Mouse (Mus musculus): ENCODE results near the gene Smagp. TPM values are rescaled to one million over a fixed set of nuclear protein-coding genes. Genes with fewer than 3 reads are reported as not detected.

Smagp gene
- polyA plus RNA-seq, 1 experiment from 2014 or later: 47.9 TPM

DNA sequence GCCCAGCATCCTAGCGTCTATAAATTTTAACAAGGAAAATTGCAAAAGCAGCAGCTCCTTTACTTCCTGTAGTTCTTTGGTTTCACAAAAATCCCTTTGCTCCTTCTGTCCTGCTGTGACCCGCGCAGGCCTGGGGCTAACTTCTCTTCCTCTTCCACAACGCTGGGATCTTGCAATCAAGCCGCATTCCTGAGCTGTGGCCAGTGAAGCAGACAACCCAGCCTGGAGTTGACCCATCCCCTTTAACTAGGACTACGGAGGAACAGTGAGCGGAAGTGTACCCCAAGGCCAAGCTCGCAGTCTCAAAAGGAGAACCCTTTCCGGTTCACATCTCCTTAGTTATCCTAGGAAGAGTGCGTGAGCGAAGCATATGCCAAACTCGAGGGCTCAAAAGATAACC lies 41.8 kb upstream of the Smagp start:
- no peaks in the 10 kb centered on the region for H3K27me3 ChIP-seq (replicated peaks; ENCODE audit: control insufficient read depth, insufficient read depth, low read length)
- H3K9ac ChIP-seq (ENCODE audit: low read depth, low read length): no peak overlapping the region
- H3K27ac ChIP-seq (ENCODE audit: low read length): peak overlapping the region; percentile 77
- H3K36me3 ChIP-seq (ENCODE audit: control insufficient read depth, insufficient read depth, low read length): no peaks in the 10 kb centered on the region
- peak overlapping the region; percentile 13; the same call in 1 of the 2 replicates for H3K4me3 ChIP-seq (ENCODE audit: low read length)
- peak overlapping the region; percentile 28; the same call in 1 of the 2 replicates for H3K4me2 ChIP-seq (ENCODE audit: low read depth, low read length)
- no peaks in the 10 kb centered on the region for H3K9me3 ChIP-seq (ENCODE audit: control insufficient read depth, low read length)
- peaks cover 16% of the 10 kb centered on the region; the same call in 1 of the 2 replicates for H3K4me1 ChIP-seq (ENCODE audit: control insufficient read depth, insufficient read depth, low read length)
- WGBS: 55% methylated on average over 12 of the region's 12 CpGs
- peak; percentile 21 for ATAC-seq

GRCm38 (mm10) chr15:100677675-100678074 lies 40.9 kb upstream of the Smagp start:
- Histone ChIP-seq H3K4me1 (ENCODE audit: control insufficient read depth, insufficient read depth, low read length) (peaks cover 16% of the 10 kb centered on the region; the same call in 1 of the 2 replicates), H3K9ac (ENCODE audit: low read depth, low read length) (no peak overlapping the region), H3K27ac (ENCODE audit: low read length) (no peak overlapping the region), H3K36me3 (ENCODE audit: control insufficient read depth, insufficient read depth, low read length) (no peaks in the 10 kb centered on the region), H3K4me2 (ENCODE audit: low read depth, low read length) (no peak overlapping the region), H3K9me3 (ENCODE audit: control insufficient read depth, low read length) (no peaks in the 10 kb centered on the region), H3K4me3 (ENCODE audit: low read length) (no peak overlapping the region), H3K27me3 (replicated peaks; ENCODE audit: control insufficient read depth, insufficient read depth, low read length) (no peaks in the 10 kb centered on the region)
- ATAC-seq: no peak
- WGBS: 88% methylated on average over 8 of the region's 8 CpGs

DNA sequence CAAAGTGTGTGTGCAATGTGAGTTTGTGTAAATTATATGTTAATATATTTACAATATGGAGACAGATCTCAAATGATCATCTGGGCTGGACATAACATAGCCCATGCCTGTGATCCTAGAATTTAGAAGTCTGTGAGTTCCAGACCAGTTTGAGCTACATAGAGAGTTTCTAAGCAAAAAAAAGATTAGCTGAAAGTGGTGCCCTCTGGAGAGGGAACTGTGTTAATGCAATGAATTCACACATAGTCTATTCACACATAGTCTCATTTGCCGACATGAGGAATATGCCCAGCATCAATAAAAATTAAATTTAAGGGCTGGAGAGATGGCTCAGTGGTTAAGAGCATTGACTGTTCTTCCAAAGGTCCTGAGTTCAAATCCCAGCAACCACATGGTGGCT lies 39.8 kb upstream of the Smagp start:
- no peak overlapping the region for H3K4me3 ChIP-seq (ENCODE audit: low read length)
- no peak overlapping the region for H3K27ac ChIP-seq (ENCODE audit: low read length)
- no peaks in the 10 kb centered on the region for H3K27me3 ChIP-seq (replicated peaks; ENCODE audit: control insufficient read depth, insufficient read depth, low read length)
- no peak overlapping the region for H3K9ac ChIP-seq (ENCODE audit: low read depth, low read length)
- peaks cover 16% of the 10 kb centered on the region; the same call in 1 of the 2 replicates for H3K4me1 ChIP-seq (ENCODE audit: control insufficient read depth, insufficient read depth, low read length)
- WGBS: 93% methylated on average over 1 of the region's 1 CpGs
- ATAC-seq: no peak
- H3K9me3 ChIP-seq (ENCODE audit: control insufficient read depth, low read length): no peaks in the 10 kb centered on the region
- H3K36me3 ChIP-seq (ENCODE audit: control insufficient read depth, insufficient read depth, low read length): no peaks in the 10 kb centered on the region
- H3K4me2 ChIP-seq (ENCODE audit: low read depth, low read length): no peak overlapping the region

DNA sequence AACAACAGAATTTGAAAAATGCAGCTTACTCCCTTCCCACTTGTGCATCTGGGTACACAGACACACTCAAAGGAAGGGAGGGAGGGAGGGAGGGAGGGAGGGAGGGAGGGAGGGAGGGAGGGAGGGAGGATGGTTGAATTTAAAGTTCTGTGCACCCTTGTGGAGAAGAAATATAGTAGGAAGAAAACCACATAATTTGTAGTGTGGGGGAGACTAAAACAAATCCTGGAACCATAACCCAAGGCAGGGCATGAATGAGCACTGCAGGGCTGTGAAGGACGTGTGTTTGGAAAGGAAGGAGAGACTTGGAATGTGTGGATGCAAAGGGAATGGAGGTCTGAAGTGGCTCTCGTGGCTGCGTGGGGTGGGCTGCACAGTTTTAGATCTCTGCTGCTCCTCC lies 38.7 kb upstream of the Smagp start:
- H3K4me2 ChIP-seq (ENCODE audit: low read depth, low read length): no peak overlapping the region
- H3K9ac ChIP-seq (ENCODE audit: low read depth, low read length): no peak overlapping the region
- 58% methylated on average over 3 of the region's 3 CpGs for WGBS
- peaks cover 9% of the 10 kb centered on the region; the same call in 1 of the 2 replicates for H3K4me1 ChIP-seq (ENCODE audit: control insufficient read depth, insufficient read depth, low read length)
- ATAC-seq: no peak
- no peaks in the 10 kb centered on the region for H3K9me3 ChIP-seq (ENCODE audit: control insufficient read depth, low read length)
- no peaks in the 10 kb centered on the region for H3K36me3 ChIP-seq (ENCODE audit: control insufficient read depth, insufficient read depth, low read length)
- 0 out of 2 replicates have a peak overlapping the region, but pooled peaks have one; percentile 38 for H3K27ac ChIP-seq (ENCODE audit: low read length)
- H3K4me3 ChIP-seq (ENCODE audit: low read length): no peak overlapping the region
- H3K27me3 ChIP-seq (replicated peaks; ENCODE audit: control insufficient read depth, insufficient read depth, low read length): no peaks in the 10 kb centered on the region

DNA sequence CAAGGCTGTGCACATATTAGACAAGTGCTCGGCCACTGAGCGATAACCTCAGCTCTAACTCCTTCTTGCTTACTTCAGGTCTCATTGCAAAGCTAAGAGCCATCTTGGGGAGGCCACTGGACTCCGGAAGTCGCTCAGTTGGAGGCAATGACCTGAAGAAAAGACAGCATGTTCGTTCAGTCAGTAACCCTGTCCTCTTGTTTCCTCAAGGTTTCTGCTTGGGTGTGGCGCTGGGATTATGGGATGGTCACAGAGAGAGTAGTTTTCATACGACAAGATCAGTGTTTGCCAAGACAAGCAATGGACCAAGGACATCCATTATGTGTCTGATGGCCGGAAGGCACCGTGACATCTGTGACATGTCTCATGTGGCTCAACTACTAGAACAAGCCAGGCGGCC lies 37.8 kb upstream of the Smagp start:
- peaks cover 9% of the 10 kb centered on the region; the same call in 1 of the 2 replicates for H3K4me1 ChIP-seq (ENCODE audit: control insufficient read depth, insufficient read depth, low read length)
- ATAC-seq: no peak
- peak overlapping the region; percentile 23; the same call in 1 of the 2 replicates for H3K27ac ChIP-seq (ENCODE audit: low read length)
- H3K4me3 ChIP-seq (ENCODE audit: low read length): no peak overlapping the region
- H3K4me2 ChIP-seq (ENCODE audit: low read depth, low read length): no peak overlapping the region
- H3K9ac ChIP-seq (ENCODE audit: low read depth, low read length): no peak overlapping the region
- WGBS: 83% methylated on average over 10 of the region's 10 CpGs
- no peaks in the 10 kb centered on the region for H3K27me3 ChIP-seq (replicated peaks; ENCODE audit: control insufficient read depth, insufficient read depth, low read length)
- H3K36me3 ChIP-seq (ENCODE audit: control insufficient read depth, insufficient read depth, low read length): no peaks in the 10 kb centered on the region
- no peaks in the 10 kb centered on the region for H3K9me3 ChIP-seq (ENCODE audit: control insufficient read depth, low read length)

GRCm38 (mm10) chr15:100673585-100674391 lies 37.0 kb upstream of the Smagp start:
- Histone ChIP-seq H3K27me3 (replicated peaks; ENCODE audit: control insufficient read depth, insufficient read depth, low read length) (no peaks in the 10 kb centered on the region), H3K4me3 (ENCODE audit: low read length) (no peak overlapping the region), H3K9me3 (ENCODE audit: control insufficient read depth, low read length) (no peaks in the 10 kb centered on the region), H3K27ac (ENCODE audit: low read length) (peak overlapping the region; percentile 23; the same call in 1 of the 2 replicates), H3K9ac (ENCODE audit: low read depth, low read length) (no peak overlapping the region), H3K4me1 (ENCODE audit: control insufficient read depth, insufficient read depth, low read length) (peaks cover 9% of the 10 kb centered on the region; the same call in 1 of the 2 replicates), H3K36me3 (ENCODE audit: control insufficient read depth, insufficient read depth, low read length) (no peaks in the 10 kb centered on the region), H3K4me2 (ENCODE audit: low read depth, low read length) (no peak overlapping the region)
- WGBS: 40% methylated on average over 12 of the region's 12 CpGs
- ATAC-seq: peak; percentile 31; the same call in 1 of the 2 replicates

DNA sequence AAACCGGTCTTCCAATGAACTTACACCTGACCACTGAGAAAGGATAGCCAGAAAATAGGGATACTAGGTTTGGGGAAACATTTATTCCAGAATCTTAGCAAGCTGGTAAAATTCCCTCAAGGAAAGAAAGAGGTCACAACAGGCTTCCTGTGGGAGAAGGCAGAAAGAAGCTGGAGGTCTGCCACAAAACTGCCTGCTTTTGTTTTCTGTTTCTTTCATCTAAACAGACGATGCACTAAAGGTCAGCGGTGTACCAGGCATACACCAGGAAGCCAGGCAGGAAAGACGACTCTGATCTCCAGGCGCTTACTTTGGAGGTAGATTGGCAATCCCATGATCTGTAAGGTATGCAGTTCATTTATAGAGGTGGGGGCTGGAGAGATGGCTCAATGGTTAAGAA lies 34.1 kb upstream of the Smagp start:
- Histone ChIP-seq H3K4me2 (ENCODE audit: low read depth, low read length) (no peak overlapping the region), H3K4me1 (ENCODE audit: control insufficient read depth, insufficient read depth, low read length) (peaks cover 28% of the 10 kb centered on the region), H3K9ac (ENCODE audit: low read depth, low read length) (no peak overlapping the region), H3K36me3 (ENCODE audit: control insufficient read depth, insufficient read depth, low read length) (no peaks in the 10 kb centered on the region), H3K9me3 (ENCODE audit: control insufficient read depth, low read length) (no peaks in the 10 kb centered on the region), H3K27ac (ENCODE audit: low read length) (no peak overlapping the region), H3K27me3 (replicated peaks; ENCODE audit: control insufficient read depth, insufficient read depth, low read length) (no peaks in the 10 kb centered on the region), H3K4me3 (ENCODE audit: low read length) (no peak overlapping the region)
- no peak for ATAC-seq
- 72% methylated on average over 5 of the region's 5 CpGs for WGBS

- 82% methylated on average over 8 of the region's 8 CpGs for WGBS
- H3K4me2 ChIP-seq (ENCODE audit: low read depth, low read length): no peak overlapping the region
Observed at GRCm38 (mm10) chr15:100670004-100670403, 33.3 kb upstream of the Smagp start.

DNA sequence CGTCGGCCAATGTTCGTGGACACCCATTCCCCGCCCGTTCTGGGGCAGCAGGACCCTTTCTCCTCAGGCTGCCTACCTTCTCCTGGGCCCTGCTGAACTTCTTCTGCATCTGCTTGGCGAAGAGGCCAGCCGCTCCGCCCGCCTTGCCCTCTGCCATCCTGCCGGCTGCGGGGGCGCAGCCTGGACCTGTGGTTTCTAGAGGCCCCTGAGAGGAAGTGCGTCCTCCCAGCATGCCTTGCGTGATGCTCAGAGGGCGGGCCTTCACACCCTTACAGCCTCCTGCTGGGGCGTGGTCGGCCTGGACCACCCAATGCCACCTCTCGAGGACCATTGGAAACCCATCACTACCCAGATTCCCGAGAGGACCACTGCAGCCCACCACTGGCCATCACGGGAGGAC lies 32.6 kb upstream of the Smagp start, which contains the start of gene Bin2:
Bin2 (minus strand) TSS at position 217 of the 400 bp plus-strand sequence.
- peaks cover 35% of the 10 kb centered on the region for H3K4me1 ChIP-seq (ENCODE audit: control insufficient read depth, insufficient read depth, low read length)
- no peak for ATAC-seq
- H3K9me3 ChIP-seq (ENCODE audit: control insufficient read depth, low read length): no peaks in the 10 kb centered on the region
- WGBS: 87% methylated on average over 20 of the region's 20 CpGs
- H3K27me3 ChIP-seq (replicated peaks; ENCODE audit: control insufficient read depth, insufficient read depth, low read length): no peaks in the 10 kb centered on the region
- no peak within 1 kb of the TSS for H3K27ac ChIP-seq (ENCODE audit: low read length)
- no peak within 1 kb of the TSS for H3K4me2 ChIP-seq (ENCODE audit: low read depth, low read length)
- no peak within 1 kb of the TSS; the same call in 1 of the 2 replicates for H3K4me3 ChIP-seq (ENCODE audit: low read length)
- H3K9ac ChIP-seq (ENCODE audit: low read depth, low read length): no peak within 1 kb of the TSS
- H3K36me3 ChIP-seq (ENCODE audit: control insufficient read depth, insufficient read depth, low read length): no peaks in the 10 kb centered on the region

More at GRCm38 (mm10) chr15:100670004-100670403, 33.3 kb upstream of the Smagp start:
- Histone ChIP-seq H3K9me3 (ENCODE audit: control insufficient read depth, low read length) (no peaks in the 10 kb centered on the region), H3K9ac (ENCODE audit: low read depth, low read length) (no peak overlapping the region), H3K36me3 (ENCODE audit: control insufficient read depth, insufficient read depth, low read length) (no peaks in the 10 kb centered on the region), H3K4me1 (ENCODE audit: control insufficient read depth, insufficient read depth, low read length) (peaks cover 31% of the 10 kb centered on the region), H3K27ac (ENCODE audit: low read length) (no peak overlapping the region), H3K27me3 (replicated peaks; ENCODE audit: control insufficient read depth, insufficient read depth, low read length) (no peaks in the 10 kb centered on the region), H3K4me3 (ENCODE audit: low read length) (no peak overlapping the region)
- ATAC-seq: no peak

Data from intestine, embryonic 16.5 days (tissue).